Mouse (Mus musculus) adrenal gland, postnatal 10 days (tissue): ENCODE measurements around the gene Gm14137. TPM values are rescaled to one million over a fixed set of nuclear protein-coding genes. Genes with fewer than 3 reads are reported as not detected.

Source experiments
- DNase-seq: peaks from one replicate; pipeline ENCODE4 v3.0.0; 2021; ENCODE audit warnings: mixed read lengths
- long read RNA-seq, 2 experiments: library from polyadenylated mRNA; stranded (forward); transcript quantifications; one replicate each; pipeline ENCODE4 v2.0.0; 2021
- total RNA-seq, 2 experiments: library from RNA; stranded (reverse); gene quantifications; 2 replicates each; pipeline ENCODE4 v1.2.3; 2021

Gm14137 gene
- total RNA-seq = under 1 TPM; 0.15 to 0.24 TPM
- long read RNA-seq, experiment 1, partial matches to known transcripts = 0 of 1 reads
- long read RNA-seq, experiment 1, other reads (novel, unspliced or antisense) = 0 of 1 reads
- long read RNA-seq, experiment 2, partial matches to known transcripts = 0 of 1 reads
- long read RNA-seq, experiment 2, other reads (novel, unspliced or antisense) = 0 of 1 reads

- DNase-seq = no peak
These were observed at the start of gene Gm14137 for GRCm38 (mm10) chr2:119173991-119174651. TSS of gene Gm14137 (plus strand) at chr2:119174509.

- no peak for DNase-seq
These were observed 37.9 kb upstream of the Gm14137 start for GRCm38 (mm10) chr2:119136346-119136898.

- DNase-seq = no peak
These were observed 29.1 kb upstream of the Gm14137 start for GRCm38 (mm10) chr2:119145199-119145598.

- no peak for DNase-seq
These were observed 27.9 kb upstream of the Gm14137 start for GRCm38 (mm10) chr2:119146435-119146834.

GRCm38 (mm10) chr2:119147160-119147678 is 27.1 kb upstream of the Gm14137 start:
- no peak for DNase-seq

GRCm38 (mm10) chr2:119147775-119148174 is 26.5 kb upstream of the Gm14137 start:
- DNase-seq = no peak

- DNase-seq = peak; percentile 64
These were observed 22.1 kb upstream of the Gm14137 start for GRCm38 (mm10) chr2:119152255-119152654.

GRCm38 (mm10) chr2:119154683-119155082 is 19.6 kb upstream of the Gm14137 start:
- DNase-seq = no peak

- no peak for DNase-seq
These were observed 18.9 kb upstream of the Gm14137 start for GRCm38 (mm10) chr2:119155388-119155787.

GRCm38 (mm10) chr2:119156081-119156680 is 18.1 kb upstream of the Gm14137 start:
- peak; percentile 60 for DNase-seq

- peak; percentile 96 for DNase-seq
These were observed 17.4 kb upstream of the Gm14137 start, which contains the start of gene Rmdn3 for GRCm38 (mm10) chr2:119156681-119157572. TSS of gene Rmdn3 (minus strand) at chr2:119157034.

GRCm38 (mm10) chr2:119157836-119158235 is 16.5 kb upstream of the Gm14137 start:
- DNase-seq = no peak

GRCm38 (mm10) chr2:119161247-119161646 is 13.1 kb upstream of the Gm14137 start:
- no peak for DNase-seq

GRCm38 (mm10) chr2:119163135-119163534 is 11.2 kb upstream of the Gm14137 start:
- DNase-seq = no peak

GRCm38 (mm10) chr2:119163999-119164398 is 10.3 kb upstream of the Gm14137 start:
- DNase-seq = no peak

GRCm38 (mm10) chr2:119165401-119165800 is 8.9 kb upstream of the Gm14137 start:
- DNase-seq = no peak

GRCm38 (mm10) chr2:119166901-119167865 is 7.1 kb upstream of the Gm14137 start, which contains the start of gene Gchfr:
TSS of gene Gchfr (plus strand) at chr2:119167773.
- DNase-seq = peak; percentile 85

- no peak for DNase-seq
These were observed 6.4 kb upstream of the Gm14137 start for GRCm38 (mm10) chr2:119167866-119168256.

GRCm38 (mm10) chr2:119170282-119170681 is 4.0 kb upstream of the Gm14137 start:
- no peak for DNase-seq

- peak; percentile 41 for DNase-seq
These were observed 2.7 kb upstream of the Gm14137 start for GRCm38 (mm10) chr2:119171574-119171973.

- no peak for DNase-seq
These were observed 1.9 kb upstream of the Gm14137 start for GRCm38 (mm10) chr2:119172446-119172845.
